Mouse (Mus musculus): ENCODE results near the gene Zfp442. TPM values are rescaled to one million over a fixed set of nuclear protein-coding genes. Genes with fewer than 3 reads are reported as not detected.
A peak's percentile ranks its signal among the peaks of the same experiment; 100 is the strongest.
"Not testable (repeated sequence)": the region's sequence is repeated elsewhere in the genome, so short reads cannot be mapped to it uniquely, and the experiment has no call there.

Zfp442 gene
- total RNA-seq (2022) = 1 to 10 TPM; 6.4 to 8.4 (median 7.9) TPM

- peak; percentile 80 for DNase-seq (ENCODE audit: low spot score)
Measured at GRCm38 (mm10) chr2:150451180-150451919, at the start of gene Zfp442. Gene Zfp442, minus strand, starts transcription at chr2:150451486.

- DNase-seq (ENCODE audit: low spot score) = not testable (repeated sequence)
Measured at GRCm38 (mm10) chr2:150500124-150500973, 49.1 kb upstream of the Zfp442 start.

- DNase-seq (ENCODE audit: low spot score) = no peak
Measured at GRCm38 (mm10) chr2:150493031-150493430, 41.7 kb upstream of the Zfp442 start.

- DNase-seq (ENCODE audit: low spot score) = peak; percentile 1
Measured at GRCm38 (mm10) chr2:150484939-150485778, 33.9 kb upstream of the Zfp442 start, which contains the start of gene Zfp345. Gene Zfp345, minus strand, starts transcription at chr2:150485091.

- not testable (repeated sequence) for DNase-seq (ENCODE audit: low spot score)
Measured at GRCm38 (mm10) chr2:150439084-150439483, 12.2 kb downstream of the Zfp442 start.

- not testable (repeated sequence) for DNase-seq (ENCODE audit: low spot score)
Measured at GRCm38 (mm10) chr2:150412146-150412545, 39.1 kb downstream of the Zfp442 start.

GRCm38 (mm10) chr2:150390198-150390597, 61.1 kb downstream of the Zfp442 start:
- no peak for DNase-seq (ENCODE audit: low spot score)

GRCm38 (mm10) chr2:150385553-150386106, 65.7 kb downstream of the Zfp442 start:
- DNase-seq (ENCODE audit: low spot score) = not testable (repeated sequence)

- DNase-seq (ENCODE audit: low spot score) = no peak
Measured at GRCm38 (mm10) chr2:150362878-150363229, 88.4 kb downstream of the Zfp442 start.

GRCm38 (mm10) chr2:150362113-150362877, 89.0 kb downstream of the Zfp442 start, which contains the start of gene 3300002I08Rik:
Gene 3300002I08Rik, minus strand, starts transcription at chr2:150362765.
- DNase-seq (ENCODE audit: low spot score) = peak; percentile 92

Other genes with a start within 250 kb of the Zfp442 start
- 1 to 10 TPM; 1.8 to 2.7 (median 2.4) TPM for gene Zfp937, start 233.4 kb downstream of the Zfp442 start, total RNA-seq (2022)
- gene Gm21994, start 195.9 kb downstream of the Zfp442 start, total RNA-seq (2022) = 1 to 10 TPM; 1.7 to 2.2 (median 2.0) TPM
- gene Gm14124, start 194.0 kb downstream of the Zfp442 start, total RNA-seq (2022) = under 1 TPM in 2 of 4 experiments, not detected in 2; 0.11 to 0.16 TPM
- 1 to 10 TPM; 1.2 to 4.7 (median 1.4) TPM for gene Gm10130, start 127.8 kb downstream of the Zfp442 start, total RNA-seq (2022)
- 1 to 10 TPM; 2.1 to 3.1 (median 2.5) TPM for gene 3300002I08Rik, start 88.7 kb downstream of the Zfp442 start, total RNA-seq (2022)
- gene Zfp345, start 33.6 kb upstream of the Zfp442 start, total RNA-seq (2022) = under 1 TPM; 0.16 to 0.53 (median 0.37) TPM
- not detected for gene Cst7, start 118.9 kb upstream of the Zfp442 start, total RNA-seq (2022)
- gene Apmap, start 157.1 kb upstream of the Zfp442 start, total RNA-seq (2022) = 10 to 100 TPM; 46.6 to 68.1 (median 52.7) TPM
- gene Acss1, start 217.0 kb upstream of the Zfp442 start, total RNA-seq (2022) = 100 to 1,000 TPM; 259 to 343 (median 275) TPM
- under 1 TPM; 0.09 to 0.13 (median 0.12) TPM for gene Vsx1, start 237.9 kb upstream of the Zfp442 start, total RNA-seq (2022)

Data from heart, adult 8-10 months (tissue).